Mouse (Mus musculus): ENCODE measurements around the gene Olfr1218. TPM values are rescaled to one million over a fixed set of nuclear protein-coding genes. Genes with fewer than 3 reads are reported as not detected.

The Olfr1218 gene
- polyA plus RNA-seq, 1 experiment from 2014 or later = not detected

GRCm38 (mm10) chr2:89018240-89018639 lies 42.7 kb downstream of the Olfr1218 start, which contains the start of gene Olfr1216:
TSS of gene Olfr1216 (minus strand) at chr2:89018340.
- H3K4me3 ChIP-seq (ENCODE audit: low read depth, low read length) = no peak within 1 kb of the TSS
- H3K27ac ChIP-seq (ENCODE audit: low read depth, low read length) = no peak within 1 kb of the TSS
- ATAC-seq = no peak
- no peaks in the 10 kb centered on the region for H3K36me3 ChIP-seq (ENCODE audit: control insufficient read depth, insufficient read depth)
- 82% methylated on average over 1 of the region's 1 CpGs for WGBS
- H3K4me1 ChIP-seq (replicated peaks; ENCODE audit: control insufficient read depth, insufficient read depth, low read length) = no peaks in the 10 kb centered on the region
- H3K9me3 ChIP-seq (ENCODE audit: control insufficient read depth) = no peaks in the 10 kb centered on the region
- TF ChIP-seq CTCF (IDR thresholded peaks at IDR 0.05; ENCODE audit: low read depth) = no peak
- no peaks in the 10 kb centered on the region for H3K27me3 ChIP-seq (replicated peaks; ENCODE audit: control insufficient read depth, insufficient read depth, low read length)
- H3K9ac ChIP-seq (ENCODE audit: low read depth, low read length) = no peak within 1 kb of the TSS
- H3K4me2 ChIP-seq (replicated peaks; ENCODE audit: low read depth) = no peak within 1 kb of the TSS

GRCm38 (mm10) chr2:89006873-89007272 lies 54.1 kb downstream of the Olfr1218 start, which contains the start of gene Olfr1215:
TSS of gene Olfr1215 (minus strand) at chr2:89006973.
- Histone ChIP-seq H3K4me1 (replicated peaks; ENCODE audit: control insufficient read depth, insufficient read depth, low read length) (no peaks in the 10 kb centered on the region), H3K27me3 (replicated peaks; ENCODE audit: control insufficient read depth, insufficient read depth, low read length) (no peaks in the 10 kb centered on the region), H3K4me2 (replicated peaks; ENCODE audit: low read depth) (no peak within 1 kb of the TSS), H3K9ac (ENCODE audit: low read depth, low read length) (no peak within 1 kb of the TSS), H3K9me3 (ENCODE audit: control insufficient read depth) (no peaks in the 10 kb centered on the region), H3K27ac (ENCODE audit: low read depth, low read length) (no peak within 1 kb of the TSS), H3K4me3 (ENCODE audit: low read depth, low read length) (no peak within 1 kb of the TSS), H3K36me3 (ENCODE audit: control insufficient read depth, insufficient read depth) (no peaks in the 10 kb centered on the region)
- no peak for ATAC-seq
- WGBS = 74% methylated on average over 2 of the region's 2 CpGs
- TF ChIP-seq CTCF (IDR thresholded peaks at IDR 0.05; ENCODE audit: low read depth) = no peak

Other genes starting within 250 kb of the Olfr1218 start
- not detected in 2 replicates for gene Olfr1202, start 246.7 kb downstream of the Olfr1218 start, polyA plus RNA-seq (2015; fragmentation: Nextera tagmentation; extraction: Ambion mirVana)
- gene Olfr1205, start 231.4 kb downstream of the Olfr1218 start, polyA plus RNA-seq (2015; fragmentation: Nextera tagmentation; extraction: Ambion mirVana) = not detected in 2 replicates
- not detected in 2 replicates for gene Olfr1204, start 211.9 kb downstream of the Olfr1218 start, polyA plus RNA-seq (2015; fragmentation: Nextera tagmentation; extraction: Ambion mirVana)
- gene Olfr1206, start 198.0 kb downstream of the Olfr1218 start, polyA plus RNA-seq (2015; fragmentation: Nextera tagmentation; extraction: Ambion mirVana) = not detected in 2 replicates
- not detected in 2 replicates for gene Olfr1208, start 158.9 kb downstream of the Olfr1218 start, polyA plus RNA-seq (2015; fragmentation: Nextera tagmentation; extraction: Ambion mirVana)
- not detected in 2 replicates for gene Olfr1209, start 146.0 kb downstream of the Olfr1218 start, polyA plus RNA-seq (2015; fragmentation: Nextera tagmentation; extraction: Ambion mirVana)
- not detected in 2 replicates for gene Olfr1211, start 123.1 kb downstream of the Olfr1218 start, polyA plus RNA-seq (2015; fragmentation: Nextera tagmentation; extraction: Ambion mirVana)
- gene Olfr1212, start 107.2 kb downstream of the Olfr1218 start, polyA plus RNA-seq (2015; fragmentation: Nextera tagmentation; extraction: Ambion mirVana) = not detected in 2 replicates
- gene Gm13762, start 80.9 kb downstream of the Olfr1218 start, polyA plus RNA-seq (2015; fragmentation: Nextera tagmentation; extraction: Ambion mirVana) = not detected in 2 replicates
- not detected in 2 replicates for gene Olfr1214, start 68.5 kb downstream of the Olfr1218 start, polyA plus RNA-seq (2015; fragmentation: Nextera tagmentation; extraction: Ambion mirVana)
- not detected in 2 replicates for gene Olfr1215, start 54.2 kb downstream of the Olfr1218 start, polyA plus RNA-seq (2015; fragmentation: Nextera tagmentation; extraction: Ambion mirVana)
- not detected in 2 replicates for gene Olfr1216, start 42.8 kb downstream of the Olfr1218 start, polyA plus RNA-seq (2015; fragmentation: Nextera tagmentation; extraction: Ambion mirVana)
- gene Olfr1217, start 29.1 kb downstream of the Olfr1218 start, polyA plus RNA-seq (2015; fragmentation: Nextera tagmentation; extraction: Ambion mirVana) = not detected in 2 replicates
- not detected in 2 replicates for gene Olfr1219, start 22.3 kb upstream of the Olfr1218 start, polyA plus RNA-seq (2015; fragmentation: Nextera tagmentation; extraction: Ambion mirVana)
- not detected in 2 replicates for gene Olfr1220, start 45.6 kb upstream of the Olfr1218 start, polyA plus RNA-seq (2015; fragmentation: Nextera tagmentation; extraction: Ambion mirVana)
- not detected in 2 replicates for gene Olfr1221, start 56.1 kb upstream of the Olfr1218 start, polyA plus RNA-seq (2015; fragmentation: Nextera tagmentation; extraction: Ambion mirVana)
- gene Olfr1222, start 71.9 kb upstream of the Olfr1218 start, polyA plus RNA-seq (2015; fragmentation: Nextera tagmentation; extraction: Ambion mirVana) = not detected in 2 replicates
- not detected in 2 replicates for gene Olfr1223, start 90.4 kb upstream of the Olfr1218 start, polyA plus RNA-seq (2015; fragmentation: Nextera tagmentation; extraction: Ambion mirVana)
- gene Olfr1224-ps1, start 102.9 kb upstream of the Olfr1218 start, polyA plus RNA-seq (2015; fragmentation: Nextera tagmentation; extraction: Ambion mirVana) = not detected in 2 replicates
- not detected in 2 replicates for gene Olfr1225, start 113.5 kb upstream of the Olfr1218 start, polyA plus RNA-seq (2015; fragmentation: Nextera tagmentation; extraction: Ambion mirVana)
- gene Olfr1226, start 138.9 kb upstream of the Olfr1218 start, polyA plus RNA-seq (2015; fragmentation: Nextera tagmentation; extraction: Ambion mirVana) = not detected in 2 replicates
- not detected in 2 replicates for gene Olfr1228, start 192.9 kb upstream of the Olfr1218 start, polyA plus RNA-seq (2015; fragmentation: Nextera tagmentation; extraction: Ambion mirVana)
- gene Olfr1229, start 226.8 kb upstream of the Olfr1218 start, polyA plus RNA-seq (2015; fragmentation: Nextera tagmentation; extraction: Ambion mirVana) = not detected in 2 replicates
- not detected in 2 replicates for gene Olfr1230, start 236.1 kb upstream of the Olfr1218 start, polyA plus RNA-seq (2015; fragmentation: Nextera tagmentation; extraction: Ambion mirVana)
- gene Olfr1231, start 245.9 kb upstream of the Olfr1218 start, polyA plus RNA-seq (2015; fragmentation: Nextera tagmentation; extraction: Ambion mirVana) = not detected in 2 replicates

All from intestine, postnatal 0 days (tissue).